Mouse (Mus musculus) olfactory bulb, adult 2 months (tissue): ENCODE results near the gene Slc30a6.

Experiments
- CTCF ChIP-seq: fragments of 200-500 bp; IDR thresholded peaks from 2 replicates; pipeline ENCODE4 v1.5.1; 2012; ENCODE audit warnings: low read depth, mild to moderate bottlenecking, low read length, moderate library complexity; ENCODE audit not compliant: insufficient read depth
- POLR2A ChIP-seq: fragments of 200-500 bp; IDR thresholded peaks from 2 replicates; pipeline ENCODE4 v1.6.1; 2012; ENCODE audit warnings: mild to moderate bottlenecking, low read depth, low read length, moderate library complexity; ENCODE audit not compliant: insufficient read depth

GRCm38 (mm10) chr17:74440486-74440885 lies 45.1 kb downstream of the Slc30a6 start:
- TF ChIP-seq CTCF (no peak), POLR2A (no peak)
